In genomic region chr8:110689961-110690360, GRCm38 (mm10) we compare ENCODE assay signal across 19 mouse cellular contexts. TPM values are rescaled to one million over a fixed set of nuclear protein-coding genes. Genes with fewer than 3 reads are reported as not detected.
DNase-seq lines count a peak whose midpoint lies in the region; ATAC-seq and TF ChIP-seq lines count a peak whose summit lies in the region.
"Had no signal": no experiment of that assay in that cellular context is flagged by ENCODE, and none has a peak within 500 bp of the region (broad histone marks: within the 10 kb centered on the region; RNA-seq: fewer than 3 reads in every experiment).

No protein-coding gene starts in this region.

- no peak for DNase-seq in heart, adult 9 months (ENCODE audit: low spot score in 2 of 2)
- peak; percentile 23 for DNase-seq in kidney, postnatal 0 days (ENCODE audit: low spot score)
- no peak for DNase-seq in kidney, postnatal 10 days
- DNase-seq in lung, postnatal 10 days, result peak; percentile 42
- no peak for DNase-seq in gastrocnemius, postnatal 10 days
- DNase-seq in frontal cortex, postnatal 14 days (ENCODE audit: low spot score in 2 of 2), result no peak
- DNase-seq: adrenal gland, postnatal 10 days; cerebellum, adult 11-12 months; thymus, adult 2 months had no signal

- 47% methylated on average over 9 of the region's 9 CpGs for WGBS in heart, embryonic 13.5 days
- WGBS in kidney, postnatal 0 days, result 82% methylated on average over 9 of the region's 9 CpGs
- 40% methylated on average over 9 of the region's 9 CpGs for WGBS in liver, embryonic 12.5 days (ENCODE audit: insufficient replicate concordance)

- H3K4me1 ChIP-seq in heart, embryonic 13.5 days, result peaks cover 43% of the 10 kb centered on the region
- 0 out of 2 replicates have a peak, but pooled peaks cover 3% of the 10 kb centered on the region for H3K4me1 ChIP-seq in kidney, postnatal 0 days (replicated peaks; ENCODE audit: insufficient read depth, low read length)
- peaks cover 9% of the 10 kb centered on the region for H3K4me1 ChIP-seq in liver, embryonic 12.5 days
- H3K4me1 ChIP-seq: midbrain, embryonic 12.5 days; stomach, embryonic 15.5 days had no signal

- H3K4me2 ChIP-seq in heart, embryonic 13.5 days, result no peak overlapping the region
- H3K4me2 ChIP-seq in kidney, postnatal 0 days (ENCODE audit: low read length), result no peak overlapping the region
- H3K4me2 ChIP-seq in liver, embryonic 12.5 days, result no peak overlapping the region
- H3K4me2 ChIP-seq: midbrain, embryonic 12.5 days; neural tube, embryonic 13.5 days; stomach, embryonic 15.5 days had no signal

- H3K9me3 ChIP-seq in heart, embryonic 13.5 days, result no peaks in the 10 kb centered on the region
- H3K9me3 ChIP-seq in kidney, postnatal 0 days (replicated peaks; ENCODE audit: low read length), result no peaks in the 10 kb centered on the region
- H3K9me3 ChIP-seq in liver, embryonic 12.5 days (replicated peaks), result no peaks in the 10 kb centered on the region
- H3K9me3 ChIP-seq: midbrain, embryonic 12.5 days; neural tube, embryonic 13.5 days; stomach, embryonic 15.5 days had no signal

- no peaks in the 10 kb centered on the region for H3K27me3 ChIP-seq in heart, embryonic 13.5 days (replicated peaks)
- no peaks in the 10 kb centered on the region for H3K27me3 ChIP-seq in kidney, postnatal 0 days (ENCODE audit: insufficient read depth, low read length)
- H3K27me3 ChIP-seq in liver, embryonic 12.5 days (replicated peaks), result no peaks in the 10 kb centered on the region
- H3K27me3 ChIP-seq: midbrain, embryonic 12.5 days; neural tube, embryonic 13.5 days; stomach, embryonic 15.5 days had no signal

- H3K36me3 ChIP-seq in heart, embryonic 13.5 days, result peaks cover 29% of the 10 kb centered on the region
- H3K36me3 ChIP-seq in kidney, postnatal 0 days (ENCODE audit: insufficient read depth, low read length), result no peaks in the 10 kb centered on the region; the same call in 1 of the 2 replicates
- peaks cover 80% of the 10 kb centered on the region for H3K36me3 ChIP-seq in liver, embryonic 12.5 days

- peak; percentile 55; the same call in 1 of the 2 replicates for ATAC-seq in heart, embryonic 13.5 days (ENCODE audit: extremely low read depth, insufficient number of reproducible peaks, low FRiP score, low TSS enrichment)
- ATAC-seq in kidney, postnatal 0 days (replicated peaks; ENCODE audit: low FRiP score, low read depth), result no peak
- peak; percentile 70 for ATAC-seq in liver, embryonic 12.5 days
- ATAC-seq: forebrain, embryonic 14.5 days; hindbrain, embryonic 16.5 days; intestine, postnatal 0 days had no signal

- peak overlapping the region; percentile 82 for H3K27ac ChIP-seq in heart, embryonic 13.5 days (replicated peaks)
- peak overlapping the region; percentile 36; the same call in 1 of the 2 replicates for H3K27ac ChIP-seq in kidney, postnatal 0 days
- 0 out of 2 replicates have a peak overlapping the region, but pooled peaks have one; percentile 53 for H3K27ac ChIP-seq in liver, embryonic 12.5 days
- H3K27ac ChIP-seq: macrophage; midbrain, embryonic 12.5 days; neural tube, embryonic 13.5 days; stomach, embryonic 15.5 days had no signal

- no peak overlapping the region for H3K9ac ChIP-seq in heart, embryonic 13.5 days
- no peak overlapping the region for H3K9ac ChIP-seq in kidney, postnatal 0 days (ENCODE audit: low read depth, low read length)
- no peak overlapping the region for H3K9ac ChIP-seq in liver, embryonic 12.5 days
- H3K9ac ChIP-seq: midbrain, embryonic 12.5 days; neural tube, embryonic 13.5 days; stomach, embryonic 15.5 days had no signal

- no peak for TF ChIP-seq CTCF in kidney, postnatal 0 days (IDR thresholded peaks at IDR 0.05; ENCODE audit: low read depth)

- H3K4me3 ChIP-seq in heart, embryonic 13.5 days, result no peak overlapping the region
- H3K4me3 ChIP-seq in kidney, postnatal 0 days (replicated peaks; ENCODE audit: low read depth, low read length), result no peak overlapping the region
- H3K4me3 ChIP-seq in liver, embryonic 12.5 days, result no peak overlapping the region
- H3K4me3 ChIP-seq: erythroblast, embryonic 14.5 days; midbrain, embryonic 12.5 days; neural tube, embryonic 13.5 days; stomach, embryonic 15.5 days had no signal

RNA-seq across cellular contexts. Expression of gene Mtss1l, which starts 31.3 kb away (rescaled TPM):
- polyA plus RNA-seq in heart, embryonic 13.5 days (2015; fragmentation: Nextera tagmentation; extraction: Ambion mirVana), result 6.0 and 6.4 TPM in 2 replicates
- 8.7 and 12.4 TPM in 2 replicates for polyA plus RNA-seq in kidney, postnatal 0 days (2015; fragmentation: Nextera tagmentation; extraction: Ambion mirVana)
- polyA plus RNA-seq in liver, embryonic 12.5 days (2016; fragmentation: Nextera tagmentation; extraction: Ambion mirVana), result 3.7 and 3.9 TPM in 2 replicates
- 10 to 100 TPM; 58.6 to 71.8 TPM for total RNA-seq in gastrocnemius, postnatal 10 days (2021)

Comparison
In these comparisons a context has a peak if more than half of its experiments do, and no peak if none do; other contexts are left out.
1. DNase-seq: peak in kidney, postnatal 0 days (single experiment) and lung, postnatal 10 days (single experiment); none in heart, adult 9 months (0 of 2), kidney, postnatal 10 days (single experiment), gastrocnemius, postnatal 10 days (single experiment) and frontal cortex, postnatal 14 days (0 of 2).
2. Peak in every context shown above with its lines, with median percentiles within 50 percentile points of each other: H3K27ac ChIP-seq.